Mouse (Mus musculus) midbrain, postnatal 0 days (tissue): ENCODE data around the gene Nacc2. TPM values are rescaled to one million over a fixed set of nuclear protein-coding genes. Genes with fewer than 3 reads are reported as not detected.

Source experiments
- ATAC-seq: fragments of 200-750 bp; cut with Nextera tagmentation; 2 replicates; pipeline ENCODE4 v1.8.0; 2017; ENCODE audit warnings: moderate number of reproducible peaks, mild to moderate bottlenecking, moderate TSS enrichment, moderate library complexity; ENCODE audit not compliant: low FRiP score
- DNase-seq: peaks from one replicate; pipeline ENCODE4 v3.0.0-alpha.2; 2015; ENCODE audit warnings: low spot score
- H3K27ac ChIP-seq: fragments of 300-500 bp; sonication (generic); 2 replicates; pipeline ENCODE4 v1.5.1; 2014; ENCODE audit warnings: low read depth, mild to moderate bottlenecking, low read length, mixed read lengths
- H3K27me3 ChIP-seq: fragments of 300-500 bp; sonication (generic); 2 replicates; pipeline ENCODE4 v1.6.1; 2014; ENCODE audit warnings: low read length, control low read depth, mixed read lengths; ENCODE audit not compliant: insufficient read depth
- H3K36me3 ChIP-seq: fragments of 300-500 bp; sonication (generic); 2 replicates; pipeline ENCODE4 v1.6.1; 2014; ENCODE audit warnings: low read length, control low read depth, mixed read lengths; ENCODE audit not compliant: insufficient read depth
- H3K4me1 ChIP-seq: fragments of 300-500 bp; sonication (generic); 2 replicates; pipeline ENCODE4 v1.6.1; 2014; ENCODE audit warnings: mild to moderate bottlenecking, control low read depth, antibody characterized with exemption, low read length, mixed read lengths; ENCODE audit not compliant: insufficient read depth
- H3K4me2 ChIP-seq: fragments of 300-500 bp; sonication (generic); 2 replicates; pipeline ENCODE4 v1.6.1; 2014; ENCODE audit warnings: low read depth, mild to moderate bottlenecking, low read length, mixed read lengths; ENCODE audit not compliant: poor library complexity, severe bottlenecking
- H3K4me3 ChIP-seq: fragments of 300-500 bp; sonication (generic); 2 replicates; pipeline ENCODE4 v1.5.1; 2014; ENCODE audit warnings: low read depth, mild to moderate bottlenecking, low read length, moderate library complexity
- H3K9ac ChIP-seq: fragments of 300-500 bp; sonication (generic); replicated peaks from 2 replicates; pipeline ENCODE4 v1.6.1; 2014; ENCODE audit warnings: mild to moderate bottlenecking, low read length, moderate library complexity, mixed read lengths; ENCODE audit not compliant: poor library complexity, severe bottlenecking
- H3K9me3 ChIP-seq: fragments of 300-500 bp; sonication (generic); 2 replicates; pipeline ENCODE4 v1.6.1; 2016; ENCODE audit warnings: low read length, control low read depth
- CTCF ChIP-seq: IDR thresholded peaks from 2 replicates; pipeline ENCODE4 v1.5.1; 2016; ENCODE audit warnings: antibody characterized with exemption, mild to moderate bottlenecking
- WGBS: fragments of 180-500 bp; shearing (Covaris S2); extraction: QIAGEN DNeasy Blood & Tissue Kit; methylation state at CpG from one replicate; pipeline ENCODE4 v1.1.7; 2014; 5-methylcytosine and 5-hydroxymethylcytosine counted together
- polyA plus RNA-seq: library from polyadenylated mRNA; unstranded; fragments of >200 nt; fragmentation: Nextera tagmentation; extraction: Ambion mirVana; gene quantifications from 2 replicates; pipeline ENCODE4 v1.2.1, GENCODE M21; 2015
- total RNA-seq: library from RNA; depleted of rRNA; stranded (reverse); fragments of >200 nt; gene quantifications from 2 replicates; pipeline ENCODE4 v1.2.3, GENCODE M21; 2014

Nacc2 gene
- total and polyA plus RNA-seq, 2 experiments from 2014 or later = 21.4 to 40.7 TPM

- Histone ChIP-seq H3K27ac (no peak overlapping the region), H3K4me3 (no peak overlapping the region), H3K4me2 (no peak overlapping the region), H3K4me1 (peaks cover 16% of the 10 kb centered on the region), H3K36me3 (peaks cover 14% of the 10 kb centered on the region), H3K9ac (no peak overlapping the region), H3K9me3 (no peaks in the 10 kb centered on the region), H3K27me3 (no peaks in the 10 kb centered on the region)
- ATAC-seq (no peak), DNase-seq (no peak)
- TF ChIP-seq CTCF = no peak
- WGBS = 94% methylated on average over 2 of the region's 2 CpGs
Measured at GRCm38 (mm10) chr2:26134591-26134990, 11.6 kb upstream of the Nacc2 start.

GRCm38 (mm10) chr2:26132628-26133551 lies 9.9 kb upstream of the Nacc2 start:
- Histone ChIP-seq H3K27ac (peak overlapping the region; percentile 65), H3K9me3 (no peaks in the 10 kb centered on the region), H3K4me2 (peak overlapping the region; percentile 45), H3K4me3 (peak overlapping the region; percentile 18; the same call in 1 of the 2 replicates), H3K36me3 (peaks cover 8% of the 10 kb centered on the region), H3K9ac (peak overlapping the region; percentile 48), H3K27me3 (no peaks in the 10 kb centered on the region), H3K4me1 (peaks cover 11% of the 10 kb centered on the region)
- DNase-seq (peak; percentile 89), ATAC-seq (peak; percentile 74)
- peak; percentile 66 for TF ChIP-seq CTCF
- WGBS = 3% methylated on average over 25 of the region's 25 CpGs

GRCm38 (mm10) chr2:26131327-26131726 lies 8.3 kb upstream of the Nacc2 start:
- Histone ChIP-seq H3K36me3 (no peaks in the 10 kb centered on the region), H3K4me3 (no peak overlapping the region), H3K4me1 (peaks cover 11% of the 10 kb centered on the region), H3K27ac (no peak overlapping the region), H3K9me3 (no peaks in the 10 kb centered on the region), H3K27me3 (no peaks in the 10 kb centered on the region), H3K4me2 (no peak overlapping the region), H3K9ac (no peak overlapping the region)
- TF ChIP-seq CTCF = no peak
- DNase-seq (no peak), ATAC-seq (no peak)
- WGBS = 78% methylated on average over 2 of the region's 2 CpGs

- no peak for ATAC-seq
Measured at GRCm38 (mm10) chr2:26129962-26130361, 6.9 kb upstream of the Nacc2 start.

GRCm38 (mm10) chr2:26129346-26129745 lies 6.3 kb upstream of the Nacc2 start:
- Histone ChIP-seq H3K27ac (no peak overlapping the region), H3K4me1 (peaks cover 11% of the 10 kb centered on the region), H3K4me2 (no peak overlapping the region), H3K4me3 (no peak overlapping the region), H3K27me3 (no peaks in the 10 kb centered on the region), H3K9me3 (no peaks in the 10 kb centered on the region), H3K9ac (no peak overlapping the region), H3K36me3 (no peaks in the 10 kb centered on the region)
- ATAC-seq = no peak
- no peak for DNase-seq
- 93% methylated on average over 2 of the region's 2 CpGs for WGBS
- no peak for TF ChIP-seq CTCF

More at GRCm38 (mm10) chr2:26129962-26130361, 6.9 kb upstream of the Nacc2 start:
- H3K4me1 ChIP-seq = peaks cover 11% of the 10 kb centered on the region
- H3K9ac ChIP-seq = no peak overlapping the region
- 25% methylated on average over 3 of the region's 3 CpGs for WGBS
- no peak for TF ChIP-seq CTCF
- no peaks in the 10 kb centered on the region for H3K36me3 ChIP-seq
- no peak overlapping the region for H3K4me3 ChIP-seq
- no peaks in the 10 kb centered on the region for H3K9me3 ChIP-seq
- no peaks in the 10 kb centered on the region for H3K27me3 ChIP-seq
- no peak for DNase-seq
- H3K27ac ChIP-seq = no peak overlapping the region
- H3K4me2 ChIP-seq = no peak overlapping the region
